Mouse (Mus musculus): ENCODE results near the gene Rtl8b. TPM values are rescaled to one million over a fixed set of nuclear protein-coding genes. Genes with fewer than 3 reads are reported as not detected.
A peak's percentile ranks its signal among the peaks of the same experiment; 100 is the strongest.
"Not testable (repeated sequence)": the region's sequence is repeated elsewhere in the genome, so short reads cannot be mapped to it uniquely, and the experiment has no call there.

Gene Rtl8b
- polyA plus RNA-seq, 1 experiment from 2014 or later = 15.8 TPM

- Histone ChIP-seq H3K36me3 (ENCODE audit: inconsistent target) (no peaks in the 10 kb centered on the region), H3K27ac (no peak overlapping the region), H3K79me2 (ENCODE audit: inconsistent target) (no peaks in the 10 kb centered on the region), H3K4me3 (ENCODE audit: inconsistent target) (no peak overlapping the region)
- 79% methylated on average over 6 of the region's 6 CpGs for WGBS (ENCODE audit: missing documents)
Measured at GRCm38 (mm10) chrX:53645885-53646284, 24.3 kb downstream of the Rtl8b start.

GRCm38 (mm10) chrX:53642980-53643961 is 26.9 kb downstream of the Rtl8b start, which contains the start of gene Rtl8a:
Rtl8a (minus strand) TSS chrX:53643682.
- not testable (repeated sequence) for H3K79me2 ChIP-seq (ENCODE audit: inconsistent target); H3K27ac ChIP-seq; H3K36me3 ChIP-seq (ENCODE audit: inconsistent target)
- peak within 1 kb of the TSS; percentile 15; the same call in 1 of the 2 replicates for H3K4me3 ChIP-seq (ENCODE audit: inconsistent target)
- WGBS (ENCODE audit: missing documents) = 29% methylated on average over 4 of the region's 50 CpGs

- H3K27ac ChIP-seq = not testable (repeated sequence)
- 100% methylated on average over 1 of the region's 4 CpGs for WGBS (ENCODE audit: missing documents)
Measured at GRCm38 (mm10) chrX:53642604-53642979, 27.6 kb downstream of the Rtl8b start.

GRCm38 (mm10) chrX:53638107-53638506 is 32.1 kb downstream of the Rtl8b start:
- WGBS (ENCODE audit: missing documents) = 68% methylated on average over 3 of the region's 3 CpGs
- not testable (repeated sequence) for H3K4me3 ChIP-seq (ENCODE audit: inconsistent target)

More at GRCm38 (mm10) chrX:53642604-53642979, 27.6 kb downstream of the Rtl8b start:
- H3K79me2 ChIP-seq (ENCODE audit: inconsistent target); H3K36me3 ChIP-seq (ENCODE audit: inconsistent target); H3K4me3 ChIP-seq (ENCODE audit: inconsistent target): not testable (repeated sequence)

More at GRCm38 (mm10) chrX:53638107-53638506, 32.1 kb downstream of the Rtl8b start:
- not testable (repeated sequence) for H3K36me3 ChIP-seq (ENCODE audit: inconsistent target); H3K27ac ChIP-seq; H3K79me2 ChIP-seq (ENCODE audit: inconsistent target)

Other genes with a start within 250 kb of the Rtl8b start
- gene Etd, start 235.5 kb downstream of the Rtl8b start, polyA plus RNA-seq (2018) = not detected in 3 replicates
- 2.3 to 3.9 TPM (median 3.6 TPM) in 3 replicates for gene Rtl8c, start 62.4 kb downstream of the Rtl8b start, polyA plus RNA-seq (2018)
- gene Gm14597, start 61.4 kb downstream of the Rtl8b start, polyA plus RNA-seq (2018) = not detected in 3 replicates
- gene Rtl8a, start 26.7 kb downstream of the Rtl8b start, polyA plus RNA-seq (2018) = 9.9 to 19.7 TPM (median 12.3 TPM) in 3 replicates
- gene 4930502E18Rik, start 54.4 kb upstream of the Rtl8b start, polyA plus RNA-seq (2018) = not detected in 3 replicates
- gene 1700013H16Rik, start 87.4 kb upstream of the Rtl8b start, polyA plus RNA-seq (2018) = not detected in 3 replicates
- gene Zfp36l3, start 106.0 kb upstream of the Rtl8b start, polyA plus RNA-seq (2018) = not detected in 3 replicates
- gene Xlr, start 127.3 kb upstream of the Rtl8b start, polyA plus RNA-seq (2018) = 3.1 to 11.2 TPM (median 4.0 TPM) in 3 replicates